Mouse (Mus musculus) cerebellum, adult 2 months (tissue): ENCODE measurements around the gene P2rx2. TPM values are rescaled to one million over a fixed set of nuclear protein-coding genes. Genes with fewer than 3 reads are reported as not detected.
A peak's percentile ranks its signal among the peaks of the same experiment; 100 is the strongest.

ENCODE experiments used
- DNase-seq, 2 experiments: peaks; one replicate each; pipeline ENCODE4 v3.0.0; 2021
- H3K27ac ChIP-seq: fragments of 200-500 bp; 2 replicates; pipeline ENCODE4 v1.5.1; 2012; ENCODE audit warnings: low read length, control low read depth, inconsistent platforms; ENCODE audit not compliant: insufficient read depth
- H3K27me3 ChIP-seq: fragments of 200-500 bp; 2 replicates; pipeline ENCODE4 v1.6.1; 2012; ENCODE audit warnings: inconsistent platforms, mild to moderate bottlenecking, low read length, moderate library complexity; ENCODE audit not compliant: control insufficient read depth, insufficient read depth
- H3K4me1 ChIP-seq: fragments of 200-500 bp; 2 replicates; pipeline ENCODE4 v1.6.1; 2011; ENCODE audit warnings: low read length; ENCODE audit not compliant: control insufficient read depth, insufficient read depth
- H3K4me3 ChIP-seq: fragments of 200-500 bp; replicated peaks from 2 replicates; pipeline ENCODE3; 2011; ENCODE audit warnings: mild to moderate bottlenecking, low read depth, low read length, control low read depth; ENCODE audit not compliant: insufficient read depth
- CTCF ChIP-seq: fragments of 200-500 bp; IDR thresholded peaks from 2 replicates; pipeline ENCODE4 v1.5.1; 2011; ENCODE audit warnings: low read depth, mild to moderate bottlenecking, control low read depth, low read length, moderate library complexity, borderline replicate concordance; ENCODE audit not compliant: insufficient read depth
- POLR2A ChIP-seq: fragments of 200-500 bp; IDR thresholded peaks from 2 replicates; pipeline ENCODE4 v1.6.1; 2011; ENCODE audit warnings: low read length, control low read depth, borderline replicate concordance; ENCODE audit not compliant: insufficient read depth
- WGBS: fragments of 180-500 bp; shearing (Covaris S2); methylation state at CpG from one replicate; pipeline ENCODE4 v1.1.7; 2018; 5-methylcytosine and 5-hydroxymethylcytosine counted together
- polyA plus RNA-seq: library from polyadenylated mRNA; depleted of rRNA; stranded (reverse); fragments of >200 nt; gene quantifications from 2 replicates; pipeline ENCODE4 v1.2.3, GENCODE M21; 2012

P2rx2 gene
- polyA plus RNA-seq, 1 experiment = 0.26 TPM

GRCm38 (mm10) chr5:110357531-110358179, 14.6 kb upstream of the P2rx2 start:
- 44% methylated on average over 9 of the region's 9 CpGs for WGBS
- Histone ChIP-seq H3K4me3 (no peak overlapping the region), H3K27ac (no peak overlapping the region), H3K27me3 (no peaks in the 10 kb centered on the region), H3K4me1 (peaks cover 2% of the 10 kb centered on the region; the same call in 1 of the 2 replicates)
- TF ChIP-seq CTCF = peak; percentile 89
- no peak for TF ChIP-seq POLR2A
- peak; percentile 76 to 89 for DNase-seq

GRCm38 (mm10) chr5:110354716-110355115, 11.7 kb upstream of the P2rx2 start:
- Histone ChIP-seq H3K4me1 (peaks cover 2% of the 10 kb centered on the region; the same call in 1 of the 2 replicates), H3K27me3 (no peaks in the 10 kb centered on the region), H3K4me3 (no peak overlapping the region), H3K27ac (no peak overlapping the region)
- 8% methylated on average over 7 of the region's 7 CpGs for WGBS
- TF ChIP-seq CTCF (peak; percentile 60; the same call in 1 of the 2 replicates), POLR2A (no peak)
- DNase-seq = peak; percentile 22 to 50

GRCm38 (mm10) chr5:110347006-110347405, 4.0 kb upstream of the P2rx2 start:
- H3K4me3 ChIP-seq = no peak overlapping the region
- H3K27ac ChIP-seq = no peak overlapping the region
- H3K27me3 ChIP-seq = no peaks in the 10 kb centered on the region
- no peak for DNase-seq
- WGBS = 87% methylated on average over 8 of the region's 8 CpGs
- no peaks in the 10 kb centered on the region for H3K4me1 ChIP-seq
- no peak for TF ChIP-seq POLR2A
- no peak for TF ChIP-seq CTCF

- DNase-seq = no peak
- WGBS = 87% methylated on average over 4 of the region's 4 CpGs
- no peaks in the 10 kb centered on the region for H3K4me1 ChIP-seq
- no peak overlapping the region for H3K27ac ChIP-seq
- no peak overlapping the region for H3K4me3 ChIP-seq
- no peaks in the 10 kb centered on the region for H3K27me3 ChIP-seq
- TF ChIP-seq CTCF (no peak), POLR2A (no peak)
These were observed 2.5 kb upstream of the P2rx2 start for GRCm38 (mm10) chr5:110345553-110345952.

DNA sequence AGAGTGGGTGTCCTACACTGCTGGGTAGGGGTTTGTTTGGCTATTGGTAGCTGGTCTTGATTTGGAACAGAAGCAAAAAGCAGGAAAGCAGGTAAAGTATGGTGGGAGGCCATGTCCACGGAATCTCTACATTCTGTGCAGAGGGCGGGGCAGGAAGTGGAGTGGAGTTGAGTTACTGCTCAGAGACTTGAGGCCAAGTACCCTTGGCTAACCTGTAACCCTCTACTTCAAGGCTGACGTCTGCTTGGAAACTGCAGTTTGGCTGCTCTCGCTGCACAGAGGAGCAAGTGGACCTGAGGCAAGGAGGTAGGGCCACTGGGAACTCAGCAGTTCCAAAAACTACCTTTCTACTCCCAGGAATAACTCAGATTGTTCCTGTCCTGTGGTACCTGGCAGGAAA, 1.5 kb upstream of the P2rx2 start, which contains the start of gene Lrcol1:
Gene Lrcol1, plus strand, starts transcription at position 207 of the 400 bp plus-strand sequence.
- no peak for DNase-seq
- Histone ChIP-seq H3K27ac (no peak within 1 kb of the TSS), H3K4me1 (no peaks in the 10 kb centered on the region), H3K27me3 (no peaks in the 10 kb centered on the region), H3K4me3 (no peak within 1 kb of the TSS)
- TF ChIP-seq CTCF (no peak), POLR2A (no peak)
- 90% methylated on average over 4 of the region's 4 CpGs for whole genome bisulfite sequencing

DNA sequence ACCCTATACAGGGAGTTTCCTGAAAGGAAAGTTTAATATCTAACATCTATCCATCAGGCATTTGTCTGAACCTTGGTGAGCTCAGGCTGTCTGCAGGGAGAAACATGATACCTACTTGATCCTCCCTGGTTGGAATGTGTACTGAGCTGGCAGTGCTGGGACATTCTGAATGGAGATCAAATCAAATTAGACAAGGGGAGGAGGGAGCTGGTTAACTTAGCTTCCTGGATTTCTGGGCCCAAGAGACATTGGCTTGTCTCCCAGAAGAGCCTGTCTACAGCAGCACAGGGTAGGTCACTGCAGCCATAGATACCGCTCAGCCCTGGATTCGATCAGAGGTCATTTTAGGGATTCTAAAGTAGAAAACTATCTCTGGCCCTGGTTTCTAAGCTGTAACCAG, 4.2 kb downstream of the P2rx2 start:
- no peak for DNase-seq
- no peak overlapping the region for H3K27ac ChIP-seq
- H3K27me3 ChIP-seq = no peaks in the 10 kb centered on the region
- TF ChIP-seq POLR2A (no peak), CTCF (no peak)
- 86% methylated on average over 2 of the region's 2 CpGs for WGBS
- no peaks in the 10 kb centered on the region for H3K4me1 ChIP-seq
- H3K4me3 ChIP-seq = no peak overlapping the region

DNA sequence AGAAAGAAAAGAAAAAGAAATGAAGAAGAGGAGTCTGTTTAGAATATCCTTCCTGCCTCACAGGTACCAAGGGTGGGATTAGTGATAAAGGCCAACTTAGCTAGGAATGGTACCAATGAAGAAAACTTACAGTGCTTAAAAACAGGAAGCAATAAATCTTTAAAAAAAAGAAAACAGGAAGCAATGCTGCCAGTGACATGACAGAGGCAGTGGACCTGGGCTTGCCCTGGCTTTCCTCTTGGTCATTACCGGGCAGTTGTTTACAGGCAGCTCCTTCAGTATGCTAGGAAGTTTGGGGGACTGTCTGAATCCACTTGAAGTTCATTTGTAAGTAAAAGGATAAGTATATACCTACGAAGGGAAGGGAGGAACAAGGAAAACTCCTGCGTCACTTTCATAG, 12.5 kb downstream of the P2rx2 start:
- 92% methylated on average over 3 of the region's 3 CpGs for WGBS
- Histone ChIP-seq H3K27me3 (no peaks in the 10 kb centered on the region), H3K4me1 (no peaks in the 10 kb centered on the region), H3K27ac (no peak overlapping the region), H3K4me3 (no peak overlapping the region)
- no peak for DNase-seq
- TF ChIP-seq POLR2A (no peak), CTCF (no peak)

- WGBS = 88% methylated on average over 3 of the region's 3 CpGs
- DNase-seq = no peak
These were observed 29.9 kb downstream of the P2rx2 start for GRCm38 (mm10) chr5:110313127-110313526.

More at GRCm38 (mm10) chr5:110313127-110313526, 29.9 kb downstream of the P2rx2 start:
- H3K4me3 ChIP-seq = no peak overlapping the region
- no peaks in the 10 kb centered on the region for H3K27me3 ChIP-seq
- no peak overlapping the region for H3K27ac ChIP-seq
- no peak for TF ChIP-seq CTCF
- no peak for TF ChIP-seq POLR2A
- no peaks in the 10 kb centered on the region for H3K4me1 ChIP-seq
